Mouse (Mus musculus) midbrain, embryonic 16.5 days (tissue): Measurements from ENCODE around the gene Cdk14. TPM values are rescaled to one million over a fixed set of nuclear protein-coding genes. Genes with fewer than 3 reads are reported as not detected.

Source experiments
- ATAC-seq: fragments of 200-750 bp; cut with Nextera tagmentation; 2 replicates; pipeline ENCODE4 v1.8.0; 2017; ENCODE audit warnings: moderate TSS enrichment
- H3K27ac ChIP-seq: fragments of 300-500 bp; sonication (generic); 2 replicates; pipeline ENCODE4 v1.5.1; 2014; ENCODE audit warnings: mild to moderate bottlenecking, low read length, mixed read lengths
- H3K27me3 ChIP-seq: fragments of 300-500 bp; sonication (generic); 2 replicates; pipeline ENCODE4 v1.6.1; 2014; ENCODE audit warnings: low read depth, low read length, mixed read lengths; ENCODE audit not compliant: control insufficient read depth, insufficient read depth
- H3K36me3 ChIP-seq: fragments of 300-500 bp; sonication (generic); 2 replicates; pipeline ENCODE4 v1.6.1; 2014; ENCODE audit warnings: mild to moderate bottlenecking, low read length, moderate library complexity, mixed read lengths; ENCODE audit not compliant: control insufficient read depth, insufficient read depth
- H3K4me1 ChIP-seq: fragments of 300-500 bp; sonication (generic); 2 replicates; pipeline ENCODE4 v1.6.1; 2014; ENCODE audit warnings: mild to moderate bottlenecking, low read length, mixed read lengths; ENCODE audit not compliant: control insufficient read depth, insufficient read depth
- H3K4me2 ChIP-seq: fragments of 300-500 bp; sonication (generic); 2 replicates; pipeline ENCODE4 v1.6.1; 2014; ENCODE audit warnings: mild to moderate bottlenecking, low read length, mixed read lengths
- H3K4me3 ChIP-seq: fragments of 300-500 bp; sonication (generic); 2 replicates; pipeline ENCODE4 v1.5.1; 2014; ENCODE audit warnings: low read depth, mild to moderate bottlenecking, low read length, moderate library complexity, mixed read lengths
- H3K9ac ChIP-seq: fragments of 300-500 bp; sonication (generic); 2 replicates; pipeline ENCODE4 v1.6.1; 2014; ENCODE audit warnings: low read depth, low read length, mixed read lengths
- H3K9me3 ChIP-seq: fragments of 300-500 bp; sonication (generic); replicated peaks from 2 replicates; pipeline ENCODE4 v1.6.1; 2014; ENCODE audit warnings: mild to moderate bottlenecking, low read length, mixed read lengths; ENCODE audit not compliant: control insufficient read depth, poor library complexity, severe bottlenecking
- WGBS: fragments of 180-500 bp; shearing (Covaris S2); extraction: QIAGEN DNeasy Blood & Tissue Kit; methylation state at CpG from one replicate; pipeline ENCODE4 v1.1.7; 2014; 5-methylcytosine and 5-hydroxymethylcytosine counted together
- polyA plus RNA-seq: library from polyadenylated mRNA; unstranded; fragments of >200 nt; fragmentation: Nextera tagmentation; extraction: Ambion mirVana; gene quantifications from 2 replicates; pipeline ENCODE4 v1.2.1, GENCODE M21; 2015

Gene Cdk14
- polyA plus RNA-seq, 1 experiment from 2014 or later = 44.6 TPM

- no peak overlapping the region for H3K9ac ChIP-seq
- peaks cover 3% of the 10 kb centered on the region; the same call in 1 of the 2 replicates for H3K4me1 ChIP-seq
- H3K4me3 ChIP-seq = no peak overlapping the region
- H3K27ac ChIP-seq = no peak overlapping the region
- H3K9me3 ChIP-seq = no peaks in the 10 kb centered on the region
- 0 out of 2 replicates have a peak, but pooled peaks have one; percentile 8 for ATAC-seq
- H3K36me3 ChIP-seq = no peaks in the 10 kb centered on the region
- H3K27me3 ChIP-seq = no peaks in the 10 kb centered on the region
- WGBS = 97% methylated on average over 1 of the region's 1 CpGs
- H3K4me2 ChIP-seq = no peak overlapping the region
Measured at GRCm38 (mm10) chr5:4961636-4962035, 458.5 kb downstream of the Cdk14 start.

GRCm38 (mm10) chr5:4959446-4959845 lies 460.7 kb downstream of the Cdk14 start:
- Histone ChIP-seq H3K36me3 (no peaks in the 10 kb centered on the region), H3K9me3 (no peaks in the 10 kb centered on the region), H3K4me1 (peaks cover 3% of the 10 kb centered on the region; the same call in 1 of the 2 replicates), H3K27me3 (no peaks in the 10 kb centered on the region), H3K4me3 (no peak overlapping the region), H3K27ac (no peak overlapping the region), H3K4me2 (no peak overlapping the region), H3K9ac (no peak overlapping the region)
- ATAC-seq = no peak
- 32% methylated on average over 5 of the region's 5 CpGs for WGBS

DNA sequence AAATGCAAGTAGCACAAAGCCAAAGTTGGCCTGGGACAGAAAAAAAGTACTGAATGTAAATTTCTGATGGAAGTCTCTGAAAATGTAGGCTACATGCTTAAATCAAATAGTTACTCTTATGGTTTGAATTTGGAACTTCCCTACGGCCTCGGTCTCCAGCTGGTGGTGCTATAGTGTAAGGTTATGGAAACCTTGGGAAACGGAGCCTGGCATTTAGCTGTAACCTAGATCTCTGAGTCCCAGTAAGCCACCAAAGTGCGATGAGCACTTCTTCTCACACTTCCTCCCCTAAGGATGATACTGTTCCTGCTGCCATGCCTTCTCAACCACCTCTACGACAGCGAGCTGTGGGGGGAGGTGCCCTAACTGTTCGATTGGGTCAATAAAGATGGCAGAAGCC lies 464.1 kb downstream of the Cdk14 start:
- H3K4me1 ChIP-seq = no peaks in the 10 kb centered on the region
- no peak for ATAC-seq
- H3K27ac ChIP-seq = no peak overlapping the region
- H3K9me3 ChIP-seq = no peaks in the 10 kb centered on the region
- H3K4me3 ChIP-seq = no peak overlapping the region
- H3K36me3 ChIP-seq = no peaks in the 10 kb centered on the region
- no peaks in the 10 kb centered on the region for H3K27me3 ChIP-seq
- no peak overlapping the region for H3K4me2 ChIP-seq
- no peak overlapping the region for H3K9ac ChIP-seq
- 88% methylated on average over 7 of the region's 7 CpGs for WGBS

GRCm38 (mm10) chr5:4955392-4955791 lies 464.7 kb downstream of the Cdk14 start:
- Histone ChIP-seq H3K4me1 (no peaks in the 10 kb centered on the region), H3K4me3 (no peak overlapping the region), H3K9ac (no peak overlapping the region), H3K27ac (no peak overlapping the region), H3K9me3 (no peaks in the 10 kb centered on the region), H3K27me3 (no peaks in the 10 kb centered on the region), H3K36me3 (no peaks in the 10 kb centered on the region), H3K4me2 (no peak overlapping the region)
- WGBS = 80% methylated on average over 2 of the region's 2 CpGs
- ATAC-seq = no peak; the same call in 1 of the 2 replicates

DNA sequence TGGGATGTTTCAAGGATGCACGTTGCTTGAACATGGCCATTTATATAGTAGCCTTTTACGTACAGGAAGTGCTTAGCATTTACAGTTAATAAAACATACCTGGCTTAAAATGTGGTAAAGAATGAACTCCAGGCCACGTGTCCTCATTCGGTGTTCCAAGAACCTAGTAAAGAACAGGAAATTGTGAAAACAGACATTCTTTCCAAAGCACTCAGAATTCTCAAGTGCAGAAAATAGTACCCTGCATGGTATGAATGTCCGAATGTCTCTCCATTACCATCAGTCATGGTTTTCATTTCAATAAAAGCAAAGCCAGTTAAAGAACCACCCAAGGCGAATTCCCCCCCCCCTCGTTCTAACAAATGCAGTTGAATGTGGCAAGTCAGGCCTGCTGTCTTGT lies 470.7 kb downstream of the Cdk14 start:
- Histone ChIP-seq H3K36me3 (no peaks in the 10 kb centered on the region), H3K9me3 (no peaks in the 10 kb centered on the region), H3K4me3 (no peak overlapping the region), H3K27ac (no peak overlapping the region), H3K4me2 (no peak overlapping the region), H3K4me1 (peaks cover 12% of the 10 kb centered on the region), H3K9ac (no peak overlapping the region), H3K27me3 (no peaks in the 10 kb centered on the region)
- 82% methylated on average over 7 of the region's 7 CpGs for WGBS
- no peak for ATAC-seq

GRCm38 (mm10) chr5:4948090-4948954 lies 471.8 kb downstream of the Cdk14 start:
- Histone ChIP-seq H3K9ac (no peak overlapping the region), H3K4me3 (no peak overlapping the region), H3K4me1 (peaks cover 12% of the 10 kb centered on the region), H3K36me3 (no peaks in the 10 kb centered on the region), H3K4me2 (no peak overlapping the region), H3K9me3 (no peaks in the 10 kb centered on the region), H3K27me3 (no peaks in the 10 kb centered on the region), H3K27ac (peak overlapping the region; percentile 73)
- peak; percentile 73 for ATAC-seq
- WGBS = 36% methylated on average over 3 of the region's 3 CpGs

DNA sequence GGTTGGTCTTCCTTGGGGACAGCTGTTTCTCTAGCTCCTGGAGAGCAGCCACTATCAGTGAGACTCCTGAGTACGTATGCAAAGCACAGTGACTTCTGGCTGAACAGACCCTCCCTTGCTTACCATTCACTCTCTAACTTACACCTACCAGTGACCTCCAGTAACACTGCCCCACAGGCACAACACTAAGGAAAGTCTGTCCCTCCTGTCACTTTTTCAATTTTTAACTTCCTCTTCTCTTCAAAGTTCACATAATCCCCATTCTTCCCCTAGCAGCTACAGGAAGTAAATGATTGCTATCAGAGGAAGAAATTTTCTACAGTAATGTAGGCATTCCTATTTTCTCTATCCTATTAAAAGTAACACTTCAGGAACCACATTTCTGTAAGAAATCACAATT lies 485.0 kb downstream of the Cdk14 start:
- no peaks in the 10 kb centered on the region for H3K36me3 ChIP-seq
- H3K27me3 ChIP-seq = no peaks in the 10 kb centered on the region
- H3K4me3 ChIP-seq = no peak overlapping the region
- H3K4me1 ChIP-seq = no peaks in the 10 kb centered on the region
- H3K9me3 ChIP-seq = no peaks in the 10 kb centered on the region
- no peak overlapping the region for H3K27ac ChIP-seq
- H3K9ac ChIP-seq = no peak overlapping the region
- WGBS = 87% methylated on average over 1 of the region's 1 CpGs
- ATAC-seq = no peak
- no peak overlapping the region for H3K4me2 ChIP-seq

- Histone ChIP-seq H3K36me3 (no peaks in the 10 kb centered on the region), H3K4me2 (no peak overlapping the region), H3K9me3 (no peaks in the 10 kb centered on the region), H3K4me3 (no peak overlapping the region), H3K9ac (no peak overlapping the region), H3K27me3 (no peaks in the 10 kb centered on the region), H3K4me1 (peaks cover 3% of the 10 kb centered on the region; the same call in 1 of the 2 replicates), H3K27ac (no peak overlapping the region)
- 0 out of 2 replicates have a peak, but pooled peaks have one; percentile 28 for ATAC-seq
- WGBS = 72% methylated on average over 6 of the region's 6 CpGs
Measured at GRCm38 (mm10) chr5:4934491-4934890, 485.6 kb downstream of the Cdk14 start.

DNA sequence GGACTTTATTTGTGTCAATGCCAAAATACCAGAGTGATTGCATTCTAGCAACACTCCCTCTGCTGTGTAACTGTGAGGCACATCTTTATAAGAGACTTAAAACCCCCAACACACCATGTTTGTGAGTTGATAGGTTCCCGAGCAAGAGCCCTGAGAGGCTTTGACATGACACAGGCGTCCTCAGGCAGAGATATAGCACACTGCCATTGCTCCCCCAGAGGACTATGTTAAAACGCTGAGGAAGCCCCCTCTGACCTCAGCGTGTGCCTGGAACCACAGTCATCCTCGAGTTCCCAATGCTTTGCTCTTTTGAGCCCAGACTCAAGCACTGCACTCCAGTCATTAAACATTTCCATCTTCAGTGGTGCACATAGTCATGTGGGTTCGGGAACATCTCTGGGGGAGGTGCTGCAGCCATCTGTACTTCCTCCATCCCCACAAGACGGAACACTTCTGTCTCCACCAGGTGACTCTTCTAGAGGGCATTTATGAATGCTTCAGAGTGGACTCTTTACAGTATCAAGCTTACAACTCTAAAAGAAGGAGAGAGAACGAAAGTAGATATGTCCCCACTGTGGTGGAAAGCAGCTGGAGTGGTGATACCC lies 488.5 kb downstream of the Cdk14 start:
- Histone ChIP-seq H3K9me3 (no peaks in the 10 kb centered on the region), H3K4me3 (no peak overlapping the region), H3K9ac (no peak overlapping the region), H3K27ac (no peak overlapping the region), H3K4me2 (no peak overlapping the region), H3K36me3 (no peaks in the 10 kb centered on the region), H3K4me1 (peaks cover 5% of the 10 kb centered on the region; the same call in 1 of the 2 replicates), H3K27me3 (no peaks in the 10 kb centered on the region)
- WGBS = 79% methylated on average over 8 of the region's 8 CpGs
- no peak for ATAC-seq
